Mouse (Mus musculus) cerebellum, postnatal 4 days (tissue): ENCODE measurements around the gene Abcb4.
A peak's percentile ranks its signal among the peaks of the same experiment; 100 is the strongest.
"Not testable (repeated sequence)": the region's sequence is repeated elsewhere in the genome, so short reads cannot be mapped to it uniquely, and the experiment has no call there.

Experiments
- DNase-seq, 2 experiments: peaks; one replicate each; pipeline ENCODE4 v3.0.0; 2022; ENCODE audit warnings: low spot score in 2 of 2, mixed read lengths in 1 of 2

The Abcb4 gene

DNA sequence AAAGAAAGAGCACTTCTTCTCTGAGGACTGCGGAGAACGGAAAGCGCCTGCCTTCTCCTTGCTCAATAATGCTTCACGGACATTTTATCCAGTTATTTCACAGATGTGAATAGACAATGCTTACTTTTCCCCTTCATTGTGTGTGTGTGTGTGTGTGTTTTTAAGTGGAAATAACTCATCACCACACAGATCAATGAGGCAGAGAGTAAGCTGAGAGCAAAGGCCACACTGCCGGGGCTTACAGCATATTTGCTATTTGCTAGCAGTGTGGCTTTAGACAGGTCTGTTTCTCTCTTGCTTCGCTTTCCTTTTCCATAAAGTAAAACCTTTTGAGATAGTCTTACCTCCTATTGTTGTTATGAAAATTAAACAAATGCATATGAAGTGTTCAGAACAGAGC is 11.0 kb downstream of the Abcb4 start:
- no peak for DNase-seq

DNA sequence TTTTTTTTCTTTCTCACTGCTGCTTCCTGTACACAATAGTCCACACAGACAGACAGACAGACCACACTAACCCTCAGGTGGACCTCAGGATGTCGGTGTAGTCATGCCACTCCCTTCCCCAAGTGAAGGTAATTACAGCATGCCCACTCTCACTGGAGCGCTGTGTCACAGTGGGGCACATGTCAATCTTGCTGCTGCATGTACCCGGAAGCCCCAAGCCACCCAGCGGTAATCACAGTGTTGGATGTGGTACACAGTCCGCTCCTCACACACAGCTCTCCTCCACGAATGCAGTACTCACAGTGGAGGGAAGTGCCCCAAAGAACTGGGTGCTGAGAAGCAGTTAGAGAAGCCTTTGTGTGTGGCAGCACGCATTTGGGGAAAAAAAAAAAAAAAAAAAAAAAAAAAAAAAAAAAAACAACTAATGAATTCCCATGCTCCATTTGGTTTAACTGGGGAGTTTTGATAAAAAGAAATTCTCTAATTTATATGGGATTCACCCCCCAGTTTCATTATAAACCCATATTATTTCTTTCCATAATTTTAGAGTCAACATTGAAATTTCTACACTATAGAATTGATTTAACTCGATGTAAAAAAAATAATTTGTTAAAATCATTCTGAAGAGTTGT is 18.2 kb downstream of the Abcb4 start:
- DNase-seq, result no peak

DNA sequence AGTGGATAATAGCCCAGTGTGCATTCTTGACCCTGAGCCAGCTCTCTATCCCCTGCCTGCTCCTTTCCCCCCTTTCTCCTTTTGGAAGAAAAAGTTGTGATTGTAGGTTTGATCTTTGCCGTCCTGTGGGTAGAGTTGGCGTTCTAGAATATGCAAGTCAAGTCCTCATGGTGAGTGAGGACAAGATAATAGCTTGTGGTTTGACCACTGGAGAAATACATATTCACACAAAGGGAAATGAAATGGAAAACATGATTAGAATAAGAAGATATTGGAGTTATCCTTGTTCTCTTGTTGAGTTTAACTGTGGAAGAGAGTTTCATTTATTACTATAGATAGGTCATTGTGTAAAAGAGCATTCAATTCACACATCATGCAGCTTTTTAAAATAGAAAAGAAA is 22.9 kb downstream of the Abcb4 start:
- no peak for DNase-seq

DNA sequence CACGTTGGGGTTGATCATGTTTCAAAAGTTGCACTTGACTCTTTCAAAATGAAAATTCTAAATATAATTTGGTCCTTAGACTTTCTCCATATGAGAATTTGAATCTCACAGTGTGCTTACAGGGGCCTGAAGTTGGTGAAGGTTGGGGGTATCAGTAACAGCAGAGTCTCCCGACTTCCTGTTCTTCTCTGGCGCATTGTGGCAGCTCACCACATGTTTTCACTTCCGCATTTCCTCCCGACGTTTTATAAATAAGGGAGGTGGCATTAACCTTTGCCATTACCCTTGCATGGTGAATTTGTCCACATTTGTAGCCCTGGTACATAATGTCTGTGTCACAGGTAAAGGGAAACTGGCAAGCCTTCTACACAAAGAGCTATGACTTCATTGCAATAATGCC is 23.6 kb downstream of the Abcb4 start:
- DNase-seq, result no peak

GRCm38 (mm10) chr5:8928440-8928839 is 34.9 kb downstream of the Abcb4 start:
- DNase-seq, result no peak

DNA sequence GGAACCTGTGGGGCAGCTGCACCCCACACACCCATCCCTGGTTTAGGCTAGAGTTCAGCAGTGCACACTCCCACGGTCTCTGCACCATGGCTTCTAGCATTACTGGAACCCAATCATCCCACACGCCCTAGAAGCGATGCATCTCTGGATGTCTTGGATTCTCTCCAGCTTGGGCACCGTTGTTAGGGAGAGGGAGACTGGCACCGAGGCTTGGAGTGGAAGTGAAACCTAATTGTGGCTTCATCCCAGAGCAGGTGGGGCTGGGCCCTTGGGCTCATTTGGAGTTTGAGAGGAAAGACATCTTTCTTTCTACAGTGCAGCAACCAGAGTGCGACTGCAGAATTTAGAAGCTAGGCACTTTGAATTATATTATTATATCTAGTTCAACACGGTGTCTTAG is 44.4 kb downstream of the Abcb4 start:
- DNase-seq, result no peak

- not testable (repeated sequence) for DNase-seq
Measured at GRCm38 (mm10) chr5:8941266-8941665, 47.7 kb downstream of the Abcb4 start.

GRCm38 (mm10) chr5:8943836-8944235 is 50.3 kb downstream of the Abcb4 start:
- no peak for DNase-seq

GRCm38 (mm10) chr5:8947423-8948110 is 54.0 kb downstream of the Abcb4 start:
- DNase-seq, result no peak

GRCm38 (mm10) chr5:8953660-8954059 is 60.1 kb downstream of the Abcb4 start:
- no peak for DNase-seq

DNA sequence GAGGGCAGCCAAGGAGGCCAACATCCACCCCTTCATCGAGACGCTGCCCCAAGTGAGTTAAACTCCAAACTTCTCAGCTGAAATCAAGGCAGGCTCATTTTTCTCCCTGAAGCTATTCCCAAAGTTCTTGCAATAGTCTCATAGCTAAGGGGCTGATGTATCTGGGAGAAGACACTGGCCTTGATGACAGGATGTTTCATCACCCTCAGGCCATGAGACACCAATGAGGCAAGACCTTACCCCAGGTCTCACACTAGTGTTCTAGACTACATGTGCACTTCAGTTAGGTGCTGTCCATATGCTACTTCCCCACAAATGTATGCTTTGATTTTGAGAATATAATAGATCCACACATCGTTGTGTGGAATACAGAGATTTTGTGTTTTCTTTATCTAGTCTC is 62.0 kb downstream of the Abcb4 start:
- DNase-seq, result no peak

GRCm38 (mm10) chr5:8960534-8960933 is 67.0 kb downstream of the Abcb4 start:
- DNase-seq, result no peak

GRCm38 (mm10) chr5:8964487-8964886 is 71.0 kb downstream of the Abcb4 start:
- DNase-seq, result no peak

- no peak for DNase-seq
Measured at GRCm38 (mm10) chr5:8970694-8971093, 77.2 kb downstream of the Abcb4 start.

- DNase-seq, result no peak
Measured at GRCm38 (mm10) chr5:8972355-8972754, 78.8 kb downstream of the Abcb4 start.

- DNase-seq, result no peak
Measured at GRCm38 (mm10) chr5:8974721-8975120, 81.2 kb downstream of the Abcb4 start.

- no peak for DNase-seq
Measured at GRCm38 (mm10) chr5:8985470-8985869, 92.0 kb downstream of the Abcb4 start.

- no peak for DNase-seq
Measured at GRCm38 (mm10) chr5:8987925-8988324, 94.4 kb downstream of the Abcb4 start.

DNA sequence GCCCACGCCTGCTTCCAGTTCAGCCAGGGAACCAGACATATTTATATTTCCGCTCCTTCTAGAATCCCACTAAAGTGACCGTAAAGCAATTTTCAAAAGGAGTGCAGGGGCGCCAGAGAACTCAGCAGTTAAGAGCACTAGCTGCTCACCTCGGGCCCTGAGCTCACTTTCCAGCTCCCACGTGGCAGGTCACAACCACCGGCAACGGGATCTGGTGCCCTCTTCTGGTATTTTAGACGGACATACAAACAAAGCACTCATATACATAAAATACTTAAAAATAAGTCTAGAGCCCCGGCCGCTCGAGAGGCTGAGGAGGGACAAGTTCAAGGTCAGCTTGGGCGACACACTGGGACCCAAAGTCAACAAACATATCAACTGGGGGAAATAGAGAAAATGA is 97.0 kb downstream of the Abcb4 start:
- no peak for DNase-seq

DNA sequence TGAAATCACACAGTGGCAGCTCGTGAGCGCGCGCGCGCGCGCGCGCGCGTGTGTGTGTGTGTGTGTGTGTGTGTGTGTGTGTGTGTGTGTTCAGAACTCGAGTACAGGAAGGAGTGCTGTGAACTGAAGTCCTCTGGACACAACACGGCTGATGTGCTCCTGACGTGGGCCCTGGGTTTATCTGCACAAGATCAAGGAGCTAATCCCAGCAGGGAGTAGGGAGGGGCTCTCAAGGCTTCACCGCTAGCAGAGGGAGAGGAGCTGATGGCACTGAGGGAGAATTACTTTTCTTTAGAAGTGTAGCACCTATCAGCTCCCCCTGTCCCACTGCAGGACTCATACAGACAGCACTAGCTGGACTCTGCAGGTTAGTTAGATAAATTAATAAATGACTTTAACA is 98.1 kb downstream of the Abcb4 start:
- DNase-seq, result no peak

DNA sequence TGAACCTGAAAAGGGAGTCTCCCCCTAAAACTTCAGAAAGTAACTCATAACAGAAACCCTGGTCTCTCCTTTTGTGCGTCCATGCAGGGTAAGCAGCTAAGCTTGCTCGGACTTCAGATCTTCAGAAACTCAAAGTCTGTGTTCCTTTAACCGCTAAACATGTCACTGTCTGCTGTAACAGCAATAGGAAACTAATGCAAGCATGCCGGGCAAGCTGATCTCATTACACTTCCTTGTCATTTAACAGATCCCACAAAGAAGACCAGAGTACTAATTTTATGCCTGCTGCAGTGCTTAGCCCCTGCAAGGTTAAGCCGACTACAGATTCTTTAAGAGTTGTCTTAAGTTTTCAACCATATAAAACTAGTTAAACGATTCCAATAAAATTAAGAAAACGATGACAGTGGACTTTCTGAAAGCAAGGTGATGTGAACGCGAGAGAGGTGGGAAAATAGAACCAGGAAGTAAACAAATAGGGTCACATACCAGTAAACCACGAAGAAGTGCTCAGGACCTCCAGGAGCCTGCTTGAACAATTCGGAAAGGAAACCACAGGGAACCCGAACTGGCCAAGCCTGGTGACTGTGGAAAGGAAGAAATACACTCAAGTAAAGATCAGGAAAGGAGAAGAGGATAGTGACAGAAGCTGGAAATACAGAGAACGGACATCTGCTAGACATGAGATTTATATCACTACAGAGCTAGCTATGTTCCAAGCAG is 102.6 kb downstream of the Abcb4 start:
- no peak for DNase-seq

DNA sequence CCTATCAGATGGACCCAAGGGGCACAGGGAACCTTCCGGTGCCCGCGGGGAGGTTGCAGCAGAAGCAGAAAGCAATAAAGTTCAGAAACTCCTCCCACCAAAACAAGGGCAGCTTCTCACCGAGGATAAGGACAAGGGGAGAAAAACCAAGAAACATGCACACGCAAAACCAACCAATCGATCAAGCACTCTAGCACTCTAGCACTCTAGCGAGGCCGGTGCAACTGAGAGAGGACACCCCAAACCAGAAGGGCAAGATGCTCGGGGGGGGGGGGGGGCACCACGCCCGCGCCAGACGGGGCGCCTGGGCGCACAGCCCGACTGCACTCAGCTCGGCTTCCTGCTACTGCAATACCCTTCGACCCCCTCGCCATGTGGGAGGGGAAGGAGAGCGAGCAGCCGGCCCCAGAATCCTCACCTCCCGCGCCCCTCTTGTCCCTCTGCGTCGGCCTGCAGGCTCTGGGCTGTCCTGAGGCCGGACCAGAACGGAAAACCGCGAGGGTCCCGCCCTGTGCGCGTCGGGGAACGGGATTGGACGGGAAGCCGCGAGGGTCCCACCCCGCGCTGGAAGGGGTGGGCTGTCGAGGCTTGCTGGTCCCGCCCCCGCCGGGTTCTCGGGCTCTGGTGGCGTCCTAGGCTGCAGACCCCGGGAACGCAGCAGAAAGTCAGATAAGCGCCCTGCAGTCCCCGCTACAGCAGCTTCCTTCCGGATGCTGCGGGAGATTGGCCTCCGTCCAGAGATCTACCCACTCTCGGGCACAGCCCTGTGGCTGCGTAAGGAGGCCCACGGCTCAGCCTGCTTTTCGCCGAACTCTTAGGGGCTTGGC is 103.4 kb downstream of the Abcb4 start, which contains the start of gene Crot:
TSS of gene Crot (minus strand) at position 639 of the 827 bp plus-strand sequence.
- DNase-seq, result peak; percentile 81 to 93
